Mouse (Mus musculus) liver, embryonic 13.5 days (tissue): ENCODE measurements around the gene Rac2. TPM values are rescaled to one million over a fixed set of nuclear protein-coding genes. Genes with fewer than 3 reads are reported as not detected.

ENCODE experiments used
- ATAC-seq: fragments of 200-750 bp; cut with Nextera tagmentation; 2 replicates; pipeline ENCODE4 v1.8.0; 2017; ENCODE audit warnings: low read depth, mild to moderate bottlenecking, moderate number of reproducible peaks, moderate library complexity
- DNase-seq: peaks from one replicate; pipeline ENCODE4 v3.0.0; 2022
- H3K27ac ChIP-seq: fragments of 300-500 bp; sonication (generic); 2 replicates; pipeline ENCODE4 v1.5.1; 2015; ENCODE audit warnings: moderate library complexity, mild to moderate bottlenecking, inconsistent platforms
- H3K27me3 ChIP-seq: fragments of 300-500 bp; sonication (generic); 2 replicates; pipeline ENCODE4 v1.6.1; 2015; ENCODE audit warnings: mild to moderate bottlenecking, inconsistent platforms
- H3K36me3 ChIP-seq: fragments of 300-500 bp; sonication (generic); 2 replicates; pipeline ENCODE4 v1.6.1; 2015; ENCODE audit warnings: mild to moderate bottlenecking, inconsistent platforms
- H3K4me1 ChIP-seq: fragments of 300-500 bp; sonication (generic); replicated peaks from 2 replicates; pipeline ENCODE4 v1.6.1; 2015; ENCODE audit warnings: inconsistent platforms
- H3K4me2 ChIP-seq: fragments of 300-500 bp; sonication (generic); 2 replicates; pipeline ENCODE4 v1.6.1; 2015; ENCODE audit warnings: inconsistent platforms, mild to moderate bottlenecking, moderate library complexity
- H3K4me3 ChIP-seq: fragments of 300-500 bp; sonication (generic); replicated peaks from 2 replicates; pipeline ENCODE4 v1.5.1; 2015; ENCODE audit warnings: mild to moderate bottlenecking, inconsistent platforms
- H3K9ac ChIP-seq: fragments of 300-500 bp; sonication (generic); 2 replicates; pipeline ENCODE4 v1.6.1; 2015; ENCODE audit warnings: mild to moderate bottlenecking, inconsistent platforms
- H3K9me3 ChIP-seq: fragments of 300-500 bp; sonication (generic); replicated peaks from 2 replicates; pipeline ENCODE4 v1.6.1; 2016; ENCODE audit warnings: inconsistent platforms
- WGBS: fragments of 180-500 bp; shearing (Covaris S2); methylation state at CpG from one replicate; pipeline ENCODE4 v1.1.7; 2015; ENCODE audit not compliant: insufficient replicate concordance; 5-methylcytosine and 5-hydroxymethylcytosine counted together
- polyA plus RNA-seq: library from polyadenylated mRNA; unstranded; fragments of >200 nt; fragmentation: Nextera tagmentation; extraction: Ambion mirVana; gene quantifications from 2 replicates; pipeline ENCODE4 v1.2.1, GENCODE M21; 2015

Gene Rac2
- polyA plus RNA-seq: 75.2 and 81.2 TPM in 2 replicates

GRCm38 (mm10) chr15:78572658-78573397, at the start of gene Rac2:
Gene Rac2 (minus strand): TSS chr15:78572783.
- WGBS: 23% methylated on average over 8 of the region's 8 CpGs
- H3K27me3 ChIP-seq: no peaks in the 10 kb centered on the region
- DNase-seq (peak; percentile 53), ATAC-seq (peak; percentile 60)
- H3K36me3 ChIP-seq: peaks cover 24% of the 10 kb centered on the region
- peak within 1 kb of the TSS; percentile 95 for H3K27ac ChIP-seq
- peaks cover 64% of the 10 kb centered on the region for H3K4me1 ChIP-seq
- H3K9me3 ChIP-seq: no peaks in the 10 kb centered on the region
- H3K9ac ChIP-seq: peak within 1 kb of the TSS; percentile 79
- peak within 1 kb of the TSS; percentile 77 for H3K4me2 ChIP-seq
- peak within 1 kb of the TSS; percentile 61 for H3K4me3 ChIP-seq

- H3K4me3 ChIP-seq: no peak overlapping the region
- no peaks in the 10 kb centered on the region for H3K27me3 ChIP-seq
- no peak overlapping the region for H3K4me2 ChIP-seq
- ATAC-seq: no peak
- no peaks in the 10 kb centered on the region for H3K4me1 ChIP-seq
- WGBS: 61% methylated on average over 2 of the region's 2 CpGs
- no peak for DNase-seq
- no peaks in the 10 kb centered on the region for H3K9me3 ChIP-seq
- no peak overlapping the region for H3K27ac ChIP-seq
- no peaks in the 10 kb centered on the region for H3K36me3 ChIP-seq
- no peak overlapping the region for H3K9ac ChIP-seq
These were observed 44.4 kb upstream of the Rac2 start for GRCm38 (mm10) chr15:78616973-78617372.

- Histone ChIP-seq H3K9ac (no peak overlapping the region), H3K9me3 (no peaks in the 10 kb centered on the region), H3K4me3 (no peak overlapping the region), H3K36me3 (no peaks in the 10 kb centered on the region), H3K4me1 (peaks cover 13% of the 10 kb centered on the region), H3K4me2 (no peak overlapping the region), H3K27me3 (no peaks in the 10 kb centered on the region), H3K27ac (no peak overlapping the region)
- ATAC-seq (no peak), DNase-seq (no peak)
- 70% methylated on average over 7 of the region's 7 CpGs for WGBS
These were observed 42.0 kb upstream of the Rac2 start for GRCm38 (mm10) chr15:78614536-78614935.

- DNase-seq (no peak), ATAC-seq (no peak)
- H3K27ac ChIP-seq: no peak overlapping the region
- 60% methylated on average over 12 of the region's 12 CpGs for WGBS
- peaks cover 19% of the 10 kb centered on the region for H3K4me1 ChIP-seq
- H3K27me3 ChIP-seq: no peaks in the 10 kb centered on the region
- no peak overlapping the region for H3K9ac ChIP-seq
- H3K9me3 ChIP-seq: no peaks in the 10 kb centered on the region
- H3K4me3 ChIP-seq: no peak overlapping the region
- H3K36me3 ChIP-seq: no peaks in the 10 kb centered on the region
- H3K4me2 ChIP-seq: no peak overlapping the region
These were observed 38.3 kb upstream of the Rac2 start for GRCm38 (mm10) chr15:78610705-78611462.

GRCm38 (mm10) chr15:78607463-78607862, 34.9 kb upstream of the Rac2 start:
- no peak overlapping the region for H3K9ac ChIP-seq
- 41% methylated on average over 4 of the region's 4 CpGs for WGBS
- ATAC-seq: peak; percentile 50; the same call in 1 of the 2 replicates
- H3K4me1 ChIP-seq: peaks cover 19% of the 10 kb centered on the region
- no peak for DNase-seq
- no peak overlapping the region for H3K27ac ChIP-seq
- no peaks in the 10 kb centered on the region for H3K27me3 ChIP-seq
- H3K9me3 ChIP-seq: no peaks in the 10 kb centered on the region
- H3K36me3 ChIP-seq: no peaks in the 10 kb centered on the region
- no peak overlapping the region for H3K4me3 ChIP-seq
- H3K4me2 ChIP-seq: no peak overlapping the region

GRCm38 (mm10) chr15:78606059-78606458, 33.5 kb upstream of the Rac2 start:
- Histone ChIP-seq H3K4me3 (no peak overlapping the region), H3K9me3 (no peaks in the 10 kb centered on the region), H3K27ac (no peak overlapping the region), H3K9ac (no peak overlapping the region), H3K4me1 (peaks cover 18% of the 10 kb centered on the region), H3K27me3 (no peaks in the 10 kb centered on the region), H3K4me2 (no peak overlapping the region), H3K36me3 (no peaks in the 10 kb centered on the region)
- no peak for ATAC-seq
- DNase-seq: no peak
- WGBS: 67% methylated on average over 6 of the region's 6 CpGs

GRCm38 (mm10) chr15:78605371-78605791, 32.8 kb upstream of the Rac2 start:
- H3K27ac ChIP-seq: no peak overlapping the region
- no peaks in the 10 kb centered on the region for H3K36me3 ChIP-seq
- no peak for DNase-seq
- H3K4me3 ChIP-seq: no peak overlapping the region
- 46% methylated on average over 3 of the region's 3 CpGs for WGBS
- H3K9me3 ChIP-seq: no peaks in the 10 kb centered on the region
- no peak overlapping the region for H3K4me2 ChIP-seq
- ATAC-seq: no peak
- H3K4me1 ChIP-seq: peaks cover 11% of the 10 kb centered on the region
- H3K9ac ChIP-seq: no peak overlapping the region
- H3K27me3 ChIP-seq: no peaks in the 10 kb centered on the region

- Histone ChIP-seq H3K4me1 (0 out of 2 replicates have a peak, but pooled peaks cover 7% of the 10 kb centered on the region), H3K4me2 (no peak overlapping the region), H3K9ac (no peak overlapping the region), H3K36me3 (no peaks in the 10 kb centered on the region), H3K27me3 (no peaks in the 10 kb centered on the region), H3K27ac (no peak overlapping the region), H3K4me3 (no peak overlapping the region), H3K9me3 (no peaks in the 10 kb centered on the region)
- ATAC-seq: no peak
- 52% methylated on average over 6 of the region's 6 CpGs for WGBS
- DNase-seq: no peak
These were observed 31.7 kb upstream of the Rac2 start for GRCm38 (mm10) chr15:78604255-78604654.

- Histone ChIP-seq H3K27me3 (no peaks in the 10 kb centered on the region), H3K4me3 (no peak overlapping the region)
These were observed 28.6 kb upstream of the Rac2 start for GRCm38 (mm10) chr15:78601180-78601579.

GRCm38 (mm10) chr15:78599529-78600193, 27.1 kb upstream of the Rac2 start:
- Histone ChIP-seq H3K36me3 (no peaks in the 10 kb centered on the region), H3K4me3 (no peak overlapping the region), H3K9ac (no peak overlapping the region), H3K27ac (no peak overlapping the region), H3K9me3 (no peaks in the 10 kb centered on the region), H3K27me3 (no peaks in the 10 kb centered on the region), H3K4me1 (peaks cover 10% of the 10 kb centered on the region; the same call in 1 of the 2 replicates), H3K4me2 (peak overlapping the region; percentile 33; the same call in 1 of the 2 replicates)
- DNase-seq: no peak
- ATAC-seq: no peak
- WGBS: 73% methylated on average over 13 of the region's 13 CpGs

More at GRCm38 (mm10) chr15:78601180-78601579, 28.6 kb upstream of the Rac2 start:
- Histone ChIP-seq H3K9me3 (no peaks in the 10 kb centered on the region), H3K4me1 (peaks cover 7% of the 10 kb centered on the region; the same call in 1 of the 2 replicates), H3K4me2 (no peak overlapping the region), H3K27ac (no peak overlapping the region), H3K9ac (no peak overlapping the region), H3K36me3 (no peaks in the 10 kb centered on the region)
- WGBS: 31% methylated on average over 6 of the region's 6 CpGs
- DNase-seq: no peak
- ATAC-seq: no peak

GRCm38 (mm10) chr15:78599124-78599523, 26.5 kb upstream of the Rac2 start:
- peak overlapping the region; percentile 33 for H3K4me2 ChIP-seq

More at GRCm38 (mm10) chr15:78599124-78599523, 26.5 kb upstream of the Rac2 start:
- DNase-seq (no peak), ATAC-seq (no peak)
- no peak overlapping the region for H3K9ac ChIP-seq
- peaks cover 10% of the 10 kb centered on the region; the same call in 1 of the 2 replicates for H3K4me1 ChIP-seq
- no peaks in the 10 kb centered on the region for H3K9me3 ChIP-seq
- H3K27me3 ChIP-seq: no peaks in the 10 kb centered on the region
- H3K36me3 ChIP-seq: no peaks in the 10 kb centered on the region
- 0 out of 2 replicates have a peak overlapping the region, but pooled peaks have one; percentile 12 for H3K4me3 ChIP-seq
- WGBS: 56% methylated on average over 6 of the region's 6 CpGs
- H3K27ac ChIP-seq: no peak overlapping the region
